Mouse (Mus musculus): ENCODE measurements around the gene Gm3435. TPM values are rescaled to one million over a fixed set of nuclear protein-coding genes. Genes with fewer than 3 reads are reported as not detected.
"Not testable (repeated sequence)": the region's sequence is repeated elsewhere in the genome, so short reads cannot be mapped to it uniquely, and the experiment has no call there.

Gene Gm3435
- total and polyA plus RNA-seq, 3 experiments, result 3.3 to 5.4 TPM; not detected in 1

GRCm38 (mm10) chr17:15040455-15040854 is 30.5 kb downstream of the Gm3435 start:
- not testable (repeated sequence) for DNase-seq

GRCm38 (mm10) chr17:15041175-15041729 is 31.3 kb downstream of the Gm3435 start, which contains the start of the genes Ermard, Tcte3 and Gm3448:
Ermard (plus strand) TSS chr17:15041208.
Tcte3 (minus strand) TSS chr17:15041488.
Gm3448 (minus strand) TSS chr17:15041537.
- DNase-seq, result peak; percentile 69

- not testable (repeated sequence) for DNase-seq
Measured at GRCm38 (mm10) chr17:15050338-15050737, 40.4 kb downstream of the Gm3435 start.

DNA sequence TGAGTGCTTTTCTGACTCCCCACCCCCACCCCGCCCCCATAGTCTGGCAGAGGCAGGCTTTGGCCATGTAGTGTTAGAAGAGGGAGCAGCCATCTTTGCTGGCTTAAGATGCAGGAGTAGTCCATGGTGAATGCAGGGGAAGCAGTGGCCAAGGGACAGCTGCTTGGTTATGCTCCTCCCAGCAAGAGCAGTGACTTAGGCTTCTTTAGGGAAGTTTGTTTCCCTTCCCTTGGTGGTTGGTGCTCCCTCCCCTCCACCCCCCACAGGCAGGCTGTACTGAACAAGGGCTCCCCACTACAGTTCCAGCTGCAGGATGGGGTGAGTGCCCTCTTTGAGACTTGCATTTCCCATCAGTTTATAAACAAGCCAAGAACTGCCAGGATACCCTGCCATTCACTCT is 42.8 kb downstream of the Gm3435 start:
- not testable (repeated sequence) for DNase-seq

- not testable (repeated sequence) for DNase-seq
Measured at GRCm38 (mm10) chr17:15053183-15053828, 43.3 kb downstream of the Gm3435 start.

GRCm38 (mm10) chr17:15053829-15054200 is 43.8 kb downstream of the Gm3435 start:
- DNase-seq, result not testable (repeated sequence)

DNA sequence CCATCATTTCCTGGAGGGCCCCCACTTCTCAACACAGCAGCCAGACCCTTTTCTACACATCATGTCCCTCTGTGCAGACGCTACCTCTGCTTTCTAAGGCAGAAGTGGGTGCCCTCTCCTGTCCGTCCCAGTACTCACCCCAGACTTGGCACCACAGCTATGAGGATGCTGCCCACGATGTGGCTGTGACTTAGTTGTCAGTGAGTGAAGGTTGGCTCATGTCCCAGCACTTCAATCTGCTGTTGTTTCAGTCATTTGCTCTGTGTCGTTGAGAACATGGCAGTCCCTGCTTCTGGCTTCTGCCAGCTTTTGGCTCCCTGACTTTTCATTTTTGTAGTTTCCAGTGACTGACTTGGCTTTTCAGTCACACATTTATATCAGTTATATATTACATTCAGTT is 45.9 kb downstream of the Gm3435 start:
- no peak for DNase-seq

GRCm38 (mm10) chr17:15058161-15058591 is 48.2 kb downstream of the Gm3435 start:
- no peak for DNase-seq

GRCm38 (mm10) chr17:15059646-15060045 is 49.7 kb downstream of the Gm3435 start:
- no peak for DNase-seq

DNA sequence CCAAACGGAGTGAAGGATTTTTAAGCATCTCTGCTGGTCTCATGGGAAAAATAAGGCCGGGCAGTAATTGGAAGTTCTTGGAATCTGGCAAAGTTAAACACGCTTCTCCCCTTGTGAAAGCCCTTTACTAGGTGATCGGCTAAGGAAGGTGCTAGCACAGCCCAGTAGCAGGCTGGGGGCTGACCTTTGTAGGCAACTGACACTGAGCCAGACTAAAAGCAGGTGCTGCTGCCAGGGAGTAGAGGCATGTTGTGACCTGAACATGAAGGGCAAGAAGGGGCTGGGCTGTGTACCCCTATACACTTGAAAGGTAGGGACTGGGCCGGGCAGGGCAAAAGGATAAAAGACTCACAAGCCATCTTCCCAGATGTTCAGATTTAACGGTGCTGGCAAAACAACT is 50.4 kb downstream of the Gm3435 start:
- DNase-seq, result no peak

DNA sequence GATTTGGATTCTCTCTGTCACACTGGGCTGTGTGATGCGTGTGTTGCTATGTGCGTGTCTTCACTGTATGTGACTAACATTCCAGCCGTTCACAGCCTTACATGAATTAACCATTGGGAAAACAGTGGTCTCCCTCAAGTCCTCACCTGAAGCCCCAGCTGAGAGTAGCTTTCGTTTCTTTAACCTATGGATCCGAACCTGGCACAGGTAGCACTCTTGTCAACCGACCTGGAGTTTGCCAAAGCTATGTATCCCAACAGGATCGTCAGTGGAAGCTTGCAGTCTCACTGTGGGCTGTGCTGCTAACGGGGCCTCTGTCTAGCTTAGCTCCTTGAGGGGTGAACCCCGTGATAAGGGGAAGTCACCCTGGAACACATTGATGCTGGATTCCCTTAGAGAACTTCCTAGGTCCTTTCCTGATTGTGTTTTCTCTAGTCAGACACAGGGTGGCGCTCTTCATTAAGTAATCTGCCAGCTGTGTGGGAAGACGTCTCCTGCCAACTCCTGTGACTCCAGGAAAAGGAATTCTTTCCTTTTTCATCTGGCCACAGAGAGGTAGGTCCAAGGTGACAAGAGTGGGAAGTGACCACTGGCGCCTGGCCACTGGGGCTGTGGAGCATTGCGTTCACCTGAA is 55.5 kb downstream of the Gm3435 start:
- peak; percentile 74 for DNase-seq

DNA sequence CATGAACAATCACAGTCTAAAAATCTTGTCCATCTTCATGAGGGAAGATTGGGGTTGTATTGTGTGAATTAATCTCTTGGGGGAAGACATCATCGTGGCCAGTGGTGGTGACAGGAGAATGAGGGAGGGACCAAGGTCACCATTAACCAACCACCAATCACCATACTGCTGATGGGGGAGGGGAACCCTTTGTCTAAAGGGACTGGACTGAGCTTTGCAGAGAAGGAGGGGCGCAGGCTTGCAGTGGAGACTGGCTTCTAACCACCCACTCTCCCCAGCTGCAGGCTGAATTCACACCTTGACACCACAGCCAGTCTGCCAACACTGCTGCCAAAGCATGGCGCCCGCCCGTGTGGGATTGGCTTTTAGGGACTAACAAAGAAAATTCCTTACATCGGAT is 56.1 kb downstream of the Gm3435 start:
- DNase-seq, result no peak

- no peak for DNase-seq
Measured at GRCm38 (mm10) chr17:15066911-15067310, 56.9 kb downstream of the Gm3435 start.

DNA sequence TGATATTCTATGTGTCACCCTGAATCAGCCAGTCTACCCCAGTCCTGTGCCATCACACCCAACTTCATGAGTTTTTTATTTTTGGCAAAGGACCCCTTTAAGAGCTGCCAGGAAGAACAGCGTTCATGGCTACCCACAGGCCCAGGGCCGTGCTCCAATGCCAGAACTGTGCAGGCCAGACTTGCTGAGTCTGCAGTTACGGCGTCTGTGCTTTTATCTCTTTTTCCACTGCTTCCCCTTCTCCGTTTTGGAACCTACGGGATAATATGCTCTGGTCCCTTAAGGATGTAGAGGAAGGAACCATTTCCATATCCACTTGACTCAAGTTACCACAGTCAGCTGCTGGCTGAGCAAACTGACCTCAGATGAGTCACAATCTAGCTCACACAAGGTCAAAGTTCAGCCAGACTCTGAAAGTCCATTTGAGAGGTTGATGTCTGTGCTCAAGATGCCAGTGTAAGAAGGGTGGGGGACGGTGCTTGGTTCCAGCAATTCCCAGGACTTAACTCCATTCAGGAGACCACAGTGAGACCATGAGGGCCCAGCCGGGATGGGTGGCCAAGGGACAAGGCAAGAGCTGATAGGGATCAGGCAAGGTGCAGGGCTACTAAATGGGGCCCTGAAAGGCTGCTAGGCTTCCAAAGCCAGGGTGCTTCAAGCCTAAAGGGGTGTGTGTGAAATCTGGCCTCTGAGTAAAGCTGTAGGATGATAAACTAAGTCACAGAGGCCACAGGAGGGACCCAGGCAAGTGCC is 58.2 kb downstream of the Gm3435 start:
- peak; percentile 61 for DNase-seq

DNA sequence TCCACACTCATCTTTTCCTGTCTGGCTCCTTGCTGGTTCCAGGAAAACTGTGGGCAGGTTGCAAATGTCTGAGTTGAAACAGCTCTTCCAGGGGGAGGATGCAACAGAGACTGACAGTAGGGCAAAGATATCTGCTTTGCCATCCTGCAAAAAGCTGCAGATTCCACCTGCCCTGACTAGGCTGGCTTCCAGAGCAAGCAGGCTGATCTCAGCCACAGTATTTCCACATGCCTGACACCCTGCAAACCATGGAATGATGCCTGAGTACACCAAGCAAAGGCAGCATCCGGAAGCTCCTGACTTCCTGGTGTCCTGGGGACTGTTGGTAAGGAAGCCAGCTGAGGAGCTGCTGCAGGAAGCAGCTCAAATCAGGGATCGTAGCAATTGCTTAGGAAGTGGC is 59.1 kb downstream of the Gm3435 start:
- peak; percentile 34 for DNase-seq

Other genes with a start within 250 kb of the Gm3435 start
- 1 to 10 TPM; 3.3 to 6.3 TPM for gene Wdr27, start 67.0 kb upstream of the Gm3435 start, total RNA-seq (2021)
- 10.9 and 21.1 TPM in 2 replicates for gene Wdr27, start 67.0 kb upstream of the Gm3435 start, polyA plus RNA-seq (2012; rRNA removed)
- gene 1600012H06Rik, start 67.0 kb upstream of the Gm3435 start, total RNA-seq (2021), result 10 to 100 TPM; 27.6 to 33.1 TPM
- 13.2 and 23.8 TPM in 2 replicates for gene 1600012H06Rik, start 67.0 kb upstream of the Gm3435 start, polyA plus RNA-seq (2012; rRNA removed)
- 10 to 100 TPM; 45.2 to 59.4 TPM for gene Phf10, start 48.9 kb upstream of the Gm3435 start, total RNA-seq (2021)
- gene Phf10, start 48.9 kb upstream of the Gm3435 start, polyA plus RNA-seq (2012; rRNA removed), result 4.8 and 6.8 TPM in 2 replicates
- 1 to 10 TPM; 4.4 to 6.6 TPM for gene 9030025P20Rik, start 31.7 kb upstream of the Gm3435 start, total RNA-seq (2021)
- gene 9030025P20Rik, start 31.7 kb upstream of the Gm3435 start, polyA plus RNA-seq (2012; rRNA removed), result 4.0 and 6.3 TPM in 2 replicates
- gene Gm3417, start 31.4 kb upstream of the Gm3435 start, total RNA-seq (2021), result not detected
- 2.5 TPM in 1 of 2 replicates, not detected in the other for gene Gm3417, start 31.4 kb upstream of the Gm3435 start, polyA plus RNA-seq (2012; rRNA removed)
- gene Ermard, start 31.0 kb downstream of the Gm3435 start, total RNA-seq (2021), result 10 to 100 TPM; 39.3 to 47.8 TPM
- gene Ermard, start 31.0 kb downstream of the Gm3435 start, polyA plus RNA-seq (2012; rRNA removed), result 23.2 and 23.9 TPM in 2 replicates
- gene Tcte3, start 31.3 kb downstream of the Gm3435 start, total RNA-seq (2021), result 1 to 10 TPM; 2.0 to 2.1 TPM
- gene Tcte3, start 31.3 kb downstream of the Gm3435 start, polyA plus RNA-seq (2012; rRNA removed), result not detected in 2 replicates
- 1 to 10 TPM; 4.6 to 4.7 TPM for gene Gm3448, start 31.4 kb downstream of the Gm3435 start, total RNA-seq (2021)
- gene Gm3448, start 31.4 kb downstream of the Gm3435 start, polyA plus RNA-seq (2012; rRNA removed), result 0.51 and 1.9 TPM in 2 replicates